Mouse (Mus musculus) intestine, embryonic 16.5 days (tissue): ENCODE results near the gene Tstd3. TPM values are rescaled to one million over a fixed set of nuclear protein-coding genes. Genes with fewer than 3 reads are reported as not detected.
A peak's percentile ranks its signal among the peaks of the same experiment; 100 is the strongest.
"Not testable (repeated sequence)": the region's sequence is repeated elsewhere in the genome, so short reads cannot be mapped to it uniquely, and the experiment has no call there.

Source experiments
- ATAC-seq: fragments of 200-750 bp; cut with Nextera tagmentation; 2 replicates; pipeline ENCODE4 v1.8.0; 2017; ENCODE audit warnings: moderate TSS enrichment, moderate library complexity
- H3K27ac ChIP-seq: fragments of 300-500 bp; sonication (generic); 2 replicates; pipeline ENCODE4 v1.5.1; 2014; ENCODE audit warnings: mild to moderate bottlenecking, low read length
- H3K27me3 ChIP-seq: fragments of 300-500 bp; sonication (generic); replicated peaks from 2 replicates; pipeline ENCODE4 v1.6.1; 2014; ENCODE audit warnings: low read length, control low read depth, mixed read lengths; ENCODE audit not compliant: control insufficient read depth, insufficient read depth
- H3K36me3 ChIP-seq: fragments of 300-500 bp; sonication (generic); 2 replicates; pipeline ENCODE4 v1.6.1; 2014; ENCODE audit warnings: low read length, control low read depth; ENCODE audit not compliant: control insufficient read depth, insufficient read depth
- H3K4me1 ChIP-seq: fragments of 300-500 bp; sonication (generic); 2 replicates; pipeline ENCODE4 v1.6.1; 2014; ENCODE audit warnings: low read length, control low read depth, mixed read lengths; ENCODE audit not compliant: control insufficient read depth, insufficient read depth
- H3K4me2 ChIP-seq: fragments of 300-500 bp; sonication (generic); 2 replicates; pipeline ENCODE4 v1.6.1; 2014; ENCODE audit warnings: low read depth, low read length, control low read depth
- H3K4me3 ChIP-seq: fragments of 300-500 bp; sonication (generic); 2 replicates; pipeline ENCODE4 v1.5.1; 2014; ENCODE audit warnings: mild to moderate bottlenecking, low read length
- H3K9ac ChIP-seq: fragments of 300-500 bp; sonication (generic); 2 replicates; pipeline ENCODE4 v1.6.1; 2014; ENCODE audit warnings: low read depth, low read length
- H3K9me3 ChIP-seq: fragments of 300-500 bp; sonication (generic); 2 replicates; pipeline ENCODE4 v1.6.1; 2016; ENCODE audit warnings: low read length, control low read depth; ENCODE audit not compliant: control insufficient read depth
- WGBS: fragments of 180-500 bp; shearing (Covaris S2); extraction: QIAGEN DNeasy Blood & Tissue Kit; methylation state at CpG from one replicate; pipeline ENCODE4 v1.1.7; 2014; 5-methylcytosine and 5-hydroxymethylcytosine counted together
- polyA plus RNA-seq: library from polyadenylated mRNA; unstranded; fragments of >200 nt; fragmentation: Nextera tagmentation; extraction: Ambion mirVana; gene quantifications from 2 replicates; pipeline ENCODE4 v1.2.1, GENCODE M21; 2015

The Tstd3 gene
- polyA plus RNA-seq, 1 experiment from 2014 or later, result 16.2 TPM

DNA sequence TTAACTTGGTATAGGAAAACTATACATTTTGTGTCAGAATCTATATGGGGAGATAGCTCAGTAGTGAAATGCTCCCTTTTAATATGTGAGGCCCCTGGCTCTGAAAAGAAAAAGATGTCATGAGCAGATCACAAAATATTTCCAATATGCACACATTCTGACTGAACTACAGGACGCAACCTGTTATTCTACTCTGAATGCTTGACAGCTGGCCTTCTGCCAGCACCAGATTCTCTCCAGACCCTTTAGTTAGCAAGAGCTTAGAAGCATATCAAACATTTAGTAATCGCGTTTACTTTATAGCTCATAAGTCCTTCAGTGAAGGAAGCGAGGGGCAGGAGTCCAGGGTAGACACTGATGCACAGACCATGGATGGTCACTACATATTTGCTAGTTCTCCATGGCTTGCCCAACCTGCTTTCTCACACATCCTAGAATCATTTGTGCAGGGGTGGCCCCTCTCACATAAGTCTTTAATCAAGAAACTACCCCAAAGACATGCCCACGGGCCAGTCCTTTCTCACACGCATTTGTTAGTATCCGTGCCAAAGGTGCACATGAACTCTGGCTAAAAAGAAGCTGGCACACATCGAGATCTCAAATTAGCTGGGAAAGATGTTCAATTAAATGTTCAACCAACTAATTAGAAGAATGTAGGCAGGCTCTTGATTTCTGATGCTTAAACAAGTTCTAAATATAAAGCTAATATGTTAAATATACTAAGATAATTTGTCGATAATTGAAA lies 5.4 kb downstream of the Tstd3 start:
- no peak overlapping the region for H3K9ac ChIP-seq
- no peak overlapping the region for H3K27ac ChIP-seq
- H3K4me1 ChIP-seq, result no peaks in the 10 kb centered on the region
- no peaks in the 10 kb centered on the region for H3K9me3 ChIP-seq
- no peak overlapping the region for H3K4me3 ChIP-seq
- WGBS, result 68% methylated on average over 9 of the region's 9 CpGs
- H3K36me3 ChIP-seq, result no peaks in the 10 kb centered on the region; the same call in 1 of the 2 replicates
- no peak for ATAC-seq
- no peak overlapping the region for H3K4me2 ChIP-seq
- no peaks in the 10 kb centered on the region for H3K27me3 ChIP-seq

DNA sequence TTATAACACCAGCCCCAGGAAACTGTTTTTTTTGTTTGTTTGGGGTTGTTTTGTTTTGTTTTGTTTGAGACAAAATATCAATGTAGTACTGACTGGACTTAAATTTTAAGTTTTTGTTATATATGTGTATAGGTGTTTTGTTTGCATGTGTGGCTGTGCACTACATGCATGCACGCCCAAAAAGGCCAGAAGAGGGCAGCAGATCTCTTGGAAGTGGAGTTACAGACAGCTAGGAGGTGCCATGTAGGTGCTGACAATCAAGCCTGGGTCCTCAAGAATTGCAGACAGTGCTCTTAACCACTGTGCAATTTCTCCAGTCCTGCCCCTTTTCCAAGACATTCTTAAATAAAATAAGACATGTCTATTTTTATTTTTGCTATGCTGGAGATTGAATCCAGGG lies 8.2 kb downstream of the Tstd3 start:
- H3K4me1 ChIP-seq, result no peaks in the 10 kb centered on the region
- ATAC-seq, result no peak
- WGBS, result 58% methylated on average over 1 of the region's 1 CpGs

DNA sequence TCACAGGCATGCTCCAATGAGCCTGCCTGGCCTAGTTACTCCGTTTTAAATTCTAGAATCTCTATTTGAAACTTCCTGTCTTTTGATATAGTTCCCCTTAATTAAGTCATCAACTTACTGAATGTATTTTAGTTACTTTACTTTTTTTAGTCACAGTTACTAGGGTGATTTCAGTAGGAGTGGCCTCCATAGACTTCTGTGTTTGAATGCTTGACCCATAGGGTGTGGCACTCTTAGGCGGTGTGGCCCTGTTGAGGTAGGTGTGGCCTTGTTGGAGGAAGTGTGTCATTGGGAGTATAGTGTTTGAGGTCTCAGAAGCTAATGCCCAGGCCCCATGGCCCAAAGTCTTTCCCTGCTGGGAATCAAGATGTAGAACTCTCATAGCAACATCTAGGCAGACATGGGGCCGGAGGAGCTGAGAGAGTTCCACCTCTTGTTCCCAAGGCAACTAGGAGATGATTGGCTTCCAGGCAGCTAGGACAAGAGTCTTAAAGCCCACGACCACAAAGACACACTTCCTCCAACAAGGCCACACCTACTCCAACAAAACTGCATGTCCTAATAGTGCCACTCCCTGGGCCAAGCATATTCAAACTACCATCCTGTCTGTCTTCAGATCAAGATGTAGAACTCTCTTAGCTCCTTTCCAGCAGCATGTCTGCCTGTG lies 11.8 kb downstream of the Tstd3 start:
- ATAC-seq, result peak; percentile 59; the same call in 1 of the 2 replicates
- 68% methylated on average over 4 of the region's 4 CpGs for WGBS

More for the DNA sequence above, 8.2 kb downstream of the Tstd3 start:
- Histone ChIP-seq H3K27ac (no peak overlapping the region), H3K9me3 (no peaks in the 10 kb centered on the region), H3K27me3 (no peaks in the 10 kb centered on the region), H3K4me2 (no peak overlapping the region), H3K36me3 (no peaks in the 10 kb centered on the region; the same call in 1 of the 2 replicates), H3K4me3 (no peak overlapping the region), H3K9ac (no peak overlapping the region)

DNA sequence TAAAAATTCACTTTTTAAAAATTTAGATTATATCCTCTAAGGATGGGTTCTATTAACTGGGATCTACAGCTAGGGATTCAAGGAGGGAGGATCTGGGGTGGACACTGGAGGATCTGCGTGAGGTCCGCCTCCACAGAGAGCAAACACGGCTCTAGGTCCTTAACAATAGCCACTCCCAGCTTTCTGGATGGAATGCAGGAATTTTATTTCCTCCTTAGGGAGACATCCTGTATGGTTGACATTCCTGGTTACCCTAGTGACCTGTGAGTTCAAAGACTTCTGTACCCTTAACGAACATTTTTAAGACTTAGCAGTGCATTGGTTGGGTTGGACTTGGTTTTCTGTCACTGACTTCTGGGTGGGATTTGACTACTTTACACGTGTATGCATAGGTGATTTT lies 21.3 kb downstream of the Tstd3 start:
- no peaks in the 10 kb centered on the region for H3K36me3 ChIP-seq
- no peak overlapping the region for H3K9ac ChIP-seq
- no peak overlapping the region for H3K4me2 ChIP-seq
- no peaks in the 10 kb centered on the region for H3K27me3 ChIP-seq
- no peaks in the 10 kb centered on the region for H3K9me3 ChIP-seq
- no peak overlapping the region for H3K27ac ChIP-seq
- no peak for ATAC-seq
- no peaks in the 10 kb centered on the region for H3K4me1 ChIP-seq
- WGBS, result 67% methylated on average over 5 of the region's 5 CpGs
- no peak overlapping the region for H3K4me3 ChIP-seq

More for the DNA sequence above, 11.8 kb downstream of the Tstd3 start:
- no peak overlapping the region for H3K9ac ChIP-seq
- no peak overlapping the region for H3K27ac ChIP-seq
- H3K4me2 ChIP-seq, result no peak overlapping the region
- H3K27me3 ChIP-seq, result no peaks in the 10 kb centered on the region
- H3K4me3 ChIP-seq, result no peak overlapping the region
- H3K36me3 ChIP-seq, result no peaks in the 10 kb centered on the region; the same call in 1 of the 2 replicates
- no peaks in the 10 kb centered on the region for H3K4me1 ChIP-seq
- no peaks in the 10 kb centered on the region for H3K9me3 ChIP-seq

DNA sequence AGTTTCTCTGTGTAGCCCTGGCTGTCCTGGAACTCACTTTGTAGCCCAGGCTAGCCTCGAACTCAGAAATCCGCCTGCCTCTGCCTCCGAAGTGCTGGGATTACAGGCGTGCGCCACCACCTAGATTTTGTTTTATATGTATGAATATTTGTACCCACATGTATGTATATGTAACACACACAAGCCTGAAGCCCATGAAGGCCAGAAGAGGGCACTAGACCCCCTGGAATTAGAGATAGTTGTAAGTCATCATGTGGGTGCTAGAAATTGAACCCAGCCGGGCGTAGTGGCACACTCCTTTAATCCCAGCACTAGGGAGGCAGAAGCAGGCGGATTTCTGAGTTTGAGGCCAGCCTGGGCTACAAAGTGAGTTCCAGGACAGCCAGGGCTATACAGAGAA lies 22.9 kb downstream of the Tstd3 start:
- not testable (repeated sequence) for H3K36me3 ChIP-seq, H3K4me1 ChIP-seq, H3K4me3 ChIP-seq, H3K9me3 ChIP-seq, H3K4me2 ChIP-seq, H3K9ac ChIP-seq, H3K27ac ChIP-seq, ATAC-seq, H3K27me3 ChIP-seq
- WGBS, result 94% methylated on average over 8 of the region's 8 CpGs

DNA sequence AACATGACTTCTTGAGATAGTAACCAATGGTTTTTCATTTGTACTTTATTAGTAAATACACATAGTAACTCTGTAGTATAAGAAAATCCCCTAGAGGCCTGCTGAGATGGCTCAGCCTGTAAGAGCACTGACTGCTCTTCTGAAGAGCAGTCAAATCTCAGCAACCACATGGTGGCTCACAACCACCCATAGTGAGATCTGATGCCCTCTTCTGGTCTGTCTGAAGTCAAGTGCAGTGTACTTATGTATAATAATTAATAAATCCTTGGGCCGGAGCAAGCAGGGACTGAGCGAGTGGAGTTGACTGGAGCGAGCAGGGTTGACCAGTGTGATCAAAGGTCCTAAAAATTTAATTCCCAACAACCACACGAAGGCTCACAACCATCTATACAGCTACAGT lies 27.8 kb downstream of the Tstd3 start:
- Histone ChIP-seq H3K9ac (no peak overlapping the region), H3K4me2 (no peak overlapping the region), H3K4me3 (no peak overlapping the region), H3K36me3 (no peaks in the 10 kb centered on the region), H3K27ac (no peak overlapping the region), H3K9me3 (no peaks in the 10 kb centered on the region), H3K4me1 (no peaks in the 10 kb centered on the region), H3K27me3 (no peaks in the 10 kb centered on the region)
- peak; percentile 36; the same call in 1 of the 2 replicates for ATAC-seq
- 80% methylated on average over 4 of the region's 4 CpGs for WGBS

DNA sequence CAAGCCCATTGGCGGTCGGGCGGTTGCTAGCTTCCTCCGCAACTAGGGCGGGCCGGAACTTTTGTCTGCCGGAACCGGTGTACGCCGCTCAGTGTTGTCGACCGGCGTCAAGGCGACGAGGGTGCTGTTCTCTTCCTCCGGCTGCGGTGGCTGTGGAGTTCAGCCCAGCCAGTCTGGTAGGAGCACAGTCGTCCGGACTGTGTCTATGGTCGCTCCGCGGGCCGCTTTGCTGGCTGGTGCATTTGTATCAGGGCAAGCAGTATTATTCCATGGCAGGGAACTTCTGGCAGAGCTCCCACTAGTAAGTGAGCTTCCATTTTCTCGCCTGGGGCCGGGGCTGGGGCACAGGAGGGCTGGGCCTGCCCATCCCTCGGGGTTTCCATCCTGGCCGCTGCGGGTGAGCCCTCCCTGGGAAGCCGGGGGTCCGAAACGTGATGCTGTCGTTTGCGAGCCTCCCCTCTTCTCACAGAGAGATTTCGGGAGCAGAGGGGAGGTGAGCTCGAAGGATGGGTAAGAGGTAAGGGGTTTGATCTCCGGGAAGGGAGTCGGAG lies 39.3 kb downstream of the Tstd3 start, which contains the start of gene Ccnc:
Gene Ccnc, plus strand, starts transcription at position 87 of the 551 bp plus-strand sequence.
- peak within 1 kb of the TSS; percentile 85 for H3K9ac ChIP-seq
- no peaks in the 10 kb centered on the region for H3K27me3 ChIP-seq
- under 1% methylated on average over 37 of the region's 37 CpGs for WGBS
- H3K4me3 ChIP-seq, result peak within 1 kb of the TSS; percentile 88
- H3K27ac ChIP-seq, result peak within 1 kb of the TSS; percentile 84
- H3K9me3 ChIP-seq, result no peaks in the 10 kb centered on the region
- ATAC-seq, result peak; percentile 99
- H3K4me2 ChIP-seq, result peak within 1 kb of the TSS; percentile 78
- no peaks in the 10 kb centered on the region for H3K36me3 ChIP-seq
- peaks cover 4% of the 10 kb centered on the region for H3K4me1 ChIP-seq

DNA sequence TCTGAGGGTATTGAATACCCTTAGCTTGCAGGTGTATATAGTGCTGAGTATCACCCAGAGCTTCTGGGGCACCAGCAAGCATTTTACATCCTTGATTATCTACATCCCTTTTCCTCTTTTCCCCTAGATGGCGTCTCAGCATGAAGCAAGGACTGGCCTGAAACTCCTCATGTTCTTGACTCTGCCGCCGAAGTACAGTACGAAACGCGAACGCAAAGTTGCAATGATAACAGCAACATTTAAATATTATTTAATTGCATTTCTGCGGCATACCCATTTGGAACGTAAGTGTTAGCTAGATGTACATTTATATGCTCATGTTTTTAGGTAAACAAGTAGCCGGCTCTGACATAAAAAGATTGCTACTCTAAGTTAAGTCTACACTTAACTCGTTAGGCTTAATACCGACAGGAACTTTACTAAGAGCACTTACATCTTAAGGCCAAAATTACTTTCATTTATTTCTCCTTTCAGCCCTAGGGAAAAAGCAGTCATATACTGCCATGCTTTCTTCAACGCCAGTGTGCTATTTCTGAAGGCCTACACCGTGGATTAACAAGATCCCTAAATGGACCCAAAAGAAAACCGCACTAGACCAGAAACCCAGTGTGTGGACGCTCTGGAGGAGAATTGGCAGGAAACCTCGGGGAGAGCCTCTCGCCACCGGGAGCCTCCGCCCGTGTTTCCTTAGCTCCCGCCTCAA lies 39.9 kb downstream of the Tstd3 start:
- WGBS, result 1% methylated on average over 22 of the region's 22 CpGs
- Histone ChIP-seq H3K9me3 (no peaks in the 10 kb centered on the region), H3K4me3 (peak overlapping the region; percentile 88), H3K9ac (peak overlapping the region; percentile 85), H3K27ac (peak overlapping the region; percentile 84), H3K4me2 (peak overlapping the region; percentile 78), H3K4me1 (peaks cover 4% of the 10 kb centered on the region), H3K27me3 (no peaks in the 10 kb centered on the region), H3K36me3 (no peaks in the 10 kb centered on the region)
- ATAC-seq, result peak; percentile 61

DNA sequence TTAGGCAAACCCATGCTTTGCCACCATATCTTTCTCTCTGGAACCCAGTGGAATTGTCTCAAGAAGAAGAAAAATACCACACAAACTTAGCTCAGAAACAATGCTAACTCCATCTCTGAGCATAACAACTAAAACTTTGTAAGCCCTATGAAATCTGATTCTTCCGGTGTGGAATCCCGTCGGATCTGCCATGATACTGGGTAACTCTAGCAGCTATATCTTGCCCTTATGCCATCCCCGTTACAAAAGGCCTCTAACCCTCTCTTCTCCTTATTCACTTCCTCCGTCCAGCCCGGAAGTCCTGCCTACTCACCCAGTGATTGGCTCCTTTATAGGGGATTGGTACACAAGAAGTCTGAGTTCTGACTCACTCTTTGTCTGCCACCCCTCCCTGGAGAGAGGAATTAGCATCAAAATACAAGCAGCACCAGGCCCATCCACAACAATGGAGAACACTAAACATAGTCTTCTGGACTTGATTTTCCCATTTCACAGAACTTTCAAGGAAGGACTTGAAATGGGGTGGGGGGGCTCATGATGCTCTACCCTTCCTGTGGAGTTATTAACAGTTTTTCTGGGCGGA lies 44.2 kb downstream of the Tstd3 start:
- H3K27me3 ChIP-seq, result no peaks in the 10 kb centered on the region
- no peak overlapping the region for H3K4me3 ChIP-seq
- no peak overlapping the region for H3K27ac ChIP-seq
- no peaks in the 10 kb centered on the region for H3K4me1 ChIP-seq
- ATAC-seq, result no peak
- H3K36me3 ChIP-seq, result no peaks in the 10 kb centered on the region
- no peaks in the 10 kb centered on the region for H3K9me3 ChIP-seq
- 56% methylated on average over 7 of the region's 7 CpGs for WGBS
- H3K4me2 ChIP-seq, result no peak overlapping the region
- H3K9ac ChIP-seq, result no peak overlapping the region
